Mouse (Mus musculus): ENCODE measurements around the gene Emc9. TPM values are rescaled to one million over a fixed set of nuclear protein-coding genes. Genes with fewer than 3 reads are reported as not detected.
A peak's percentile ranks its signal among the peaks of the same experiment; 100 is the strongest.

The Emc9 gene
- polyA plus RNA-seq, 1 experiment from 2014 or later: 22.6 TPM

DNA sequence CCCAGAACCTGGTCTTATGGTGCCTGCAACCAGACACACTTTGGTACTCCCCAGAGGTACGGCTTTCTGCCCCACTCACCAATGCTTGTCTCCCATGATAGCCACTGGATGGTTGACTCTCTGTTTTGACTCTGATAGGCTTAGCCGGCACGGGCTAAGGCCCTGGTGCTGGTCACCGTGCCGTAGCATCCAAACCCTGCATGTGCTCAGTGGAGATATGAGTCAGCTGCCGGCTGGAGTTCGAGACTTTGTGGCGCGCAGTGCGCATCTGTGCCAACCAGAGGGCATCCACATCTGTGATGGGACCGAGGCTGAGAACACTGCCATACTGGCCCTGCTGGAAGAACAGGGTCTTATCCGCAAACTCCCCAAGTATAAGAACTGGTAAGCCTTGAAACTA, 42.8 kb downstream of the Emc9 start:
- Histone ChIP-seq H3K4me3 (ENCODE audit: control insufficient read depth in 1 of 2, insufficient read depth in 1 of 2, low read depth in 1 of 2, low read length in 2 of 2) (no peak overlapping the region), H3K9ac (ENCODE audit: low read length) (no peak overlapping the region), H3K9me3 (ENCODE audit: control insufficient read depth, low read length) (no peaks in the 10 kb centered on the region), H3K36me3 (ENCODE audit: control insufficient read depth, insufficient read depth, low read length) (peaks cover 48% of the 10 kb centered on the region), H3K27ac (replicated peaks in 1 of 2; ENCODE audit: control insufficient read depth in 1 of 2, insufficient read depth in 1 of 2, low read depth in 2 of 2, low read length in 2 of 2) (no peak overlapping the region), H3K4me2 (ENCODE audit: low read length) (no peak overlapping the region), H3K27me3 (ENCODE audit: control insufficient read depth, insufficient read depth, low read length) (no peaks in the 10 kb centered on the region), H3K4me1 (ENCODE audit: control insufficient read depth in 2 of 2, insufficient read depth in 2 of 2, low read length in 2 of 2) (peaks cover 7 to 14% of the 10 kb centered on the region in 2 experiments; a peak in 3 of 4 replicates)
- WGBS: 94% methylated on average over 12 of the region's 12 CpGs
- no peak for ATAC-seq (ENCODE audit: insufficient number of reproducible peaks, insufficient read depth, low FRiP score, low read depth)

DNA sequence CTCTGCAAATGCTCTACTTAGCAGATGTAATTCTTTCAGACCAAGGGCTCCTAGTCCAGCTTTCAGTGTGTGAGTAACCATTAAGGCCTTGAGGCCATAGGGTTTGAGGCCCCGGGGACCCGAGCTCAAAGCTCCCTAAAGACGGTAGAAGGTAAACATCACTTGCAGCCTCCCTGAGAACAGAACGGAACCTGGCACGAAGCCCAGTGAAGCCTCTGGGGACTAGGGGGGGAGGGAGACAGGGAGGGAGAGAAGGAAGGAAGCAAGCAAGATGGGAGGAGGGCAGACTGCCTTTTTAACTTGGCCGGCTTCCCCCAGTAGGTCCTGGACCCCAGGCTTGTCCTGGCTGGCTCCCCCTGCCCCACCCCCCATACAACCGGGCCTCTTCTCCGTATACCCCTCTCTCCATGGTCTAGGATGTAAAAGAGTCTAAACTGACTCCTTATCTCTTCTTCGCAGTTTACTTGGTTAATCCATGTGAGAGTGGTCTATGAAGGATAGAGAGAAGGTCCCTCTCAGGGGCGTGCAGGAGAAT, 44.2 kb downstream of the Emc9 start:
- Histone ChIP-seq H3K4me1 (ENCODE audit: control insufficient read depth in 2 of 2, insufficient read depth in 2 of 2, low read length in 2 of 2) (peaks cover 7 to 14% of the 10 kb centered on the region in 2 experiments; a peak in 3 of 4 replicates), H3K4me2 (ENCODE audit: low read length) (peak overlapping the region; percentile 68), H3K36me3 (ENCODE audit: control insufficient read depth, insufficient read depth, low read length) (peaks cover 34% of the 10 kb centered on the region), H3K27ac (replicated peaks in 1 of 2; ENCODE audit: control insufficient read depth in 1 of 2, insufficient read depth in 1 of 2, low read depth in 2 of 2, low read length in 2 of 2) (peak overlapping the region; percentile 76 to 83), H3K9me3 (ENCODE audit: control insufficient read depth, low read length) (no peaks in the 10 kb centered on the region), H3K9ac (ENCODE audit: low read length) (peak overlapping the region; percentile 75), H3K27me3 (ENCODE audit: control insufficient read depth, insufficient read depth, low read length) (no peaks in the 10 kb centered on the region), H3K4me3 (ENCODE audit: control insufficient read depth in 1 of 2, insufficient read depth in 1 of 2, low read depth in 1 of 2, low read length in 2 of 2) (peak overlapping the region; percentile 52)
- 0 out of 2 replicates have a peak, but pooled peaks have one; percentile 18 for ATAC-seq (ENCODE audit: insufficient number of reproducible peaks, insufficient read depth, low FRiP score, low read depth)
- 2% methylated on average over 10 of the region's 10 CpGs for WGBS

DNA sequence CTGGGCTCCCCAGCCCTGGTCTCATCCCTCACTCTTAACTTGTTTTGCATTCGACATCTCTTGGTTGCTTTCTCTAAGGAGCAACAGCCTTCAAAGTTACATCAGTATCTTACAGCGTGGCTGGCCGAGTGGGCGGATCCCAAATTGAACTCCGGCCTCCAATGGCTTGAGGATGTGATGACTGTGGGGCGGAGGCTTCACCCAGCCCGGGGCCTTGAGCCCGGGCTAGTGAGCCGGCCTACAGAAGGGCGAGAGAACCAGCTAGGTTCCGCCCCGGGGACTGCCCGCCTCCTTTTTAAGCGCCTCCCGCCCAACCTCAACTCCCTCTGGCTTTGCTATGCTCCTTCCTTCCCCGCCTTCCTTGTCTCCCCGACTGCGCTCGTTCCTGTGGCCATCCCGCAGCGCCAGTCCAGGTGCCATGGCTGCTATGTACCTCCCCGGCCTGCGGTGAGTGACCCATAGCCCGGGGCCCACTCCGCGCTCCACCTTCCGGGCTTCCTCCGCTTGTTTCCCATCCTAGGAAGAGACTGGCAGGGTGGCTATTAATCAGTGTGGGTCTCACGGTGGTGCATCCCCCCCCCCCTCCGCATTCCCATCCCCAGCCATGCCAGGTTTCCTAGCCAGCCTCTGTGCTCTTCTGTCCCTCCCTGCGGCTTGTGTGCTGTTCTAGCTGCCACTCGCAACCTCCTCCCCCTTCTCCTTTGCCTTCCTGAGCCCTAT, 44.9 kb downstream of the Emc9 start, which contains the start of gene Pck2:
TSS of gene Pck2 (plus strand) at position 200 of the 720 bp plus-strand sequence.
- peak within 1 kb of the TSS; percentile 75 for H3K9ac ChIP-seq (ENCODE audit: low read length)
- no peaks in the 10 kb centered on the region for H3K27me3 ChIP-seq (ENCODE audit: control insufficient read depth, insufficient read depth, low read length)

DNA sequence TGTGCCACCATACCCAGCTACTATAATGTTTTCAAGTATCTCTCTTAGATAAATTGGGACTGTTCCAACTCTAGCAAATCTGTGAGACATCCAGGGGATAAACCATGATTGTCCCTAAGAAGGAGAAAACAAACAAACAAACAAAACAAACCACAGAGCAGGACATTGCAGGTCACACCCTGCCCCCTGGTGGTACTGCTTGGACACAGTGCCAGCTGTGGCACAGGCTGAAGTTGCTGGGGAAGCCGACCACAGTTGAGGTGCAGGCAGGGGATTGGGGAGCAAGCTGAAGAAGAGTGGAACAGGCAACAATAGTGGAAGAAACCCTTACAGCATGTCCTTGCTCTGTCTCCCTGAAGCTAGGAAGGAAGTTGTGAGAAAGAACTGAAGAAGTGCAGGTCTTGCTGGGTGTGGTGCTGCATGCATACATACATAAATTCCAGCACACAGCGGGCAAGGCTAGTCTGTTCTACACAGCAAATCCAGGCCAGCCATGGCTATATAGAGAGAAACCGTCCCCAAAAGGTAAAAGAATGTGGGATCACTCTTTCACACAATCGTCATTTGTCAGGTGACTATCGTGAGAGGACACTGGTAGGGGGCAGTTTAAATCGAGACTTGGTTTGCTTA, 48.9 kb downstream of the Emc9 start:
- Histone ChIP-seq H3K9ac (ENCODE audit: low read length) (no peak overlapping the region), H3K9me3 (ENCODE audit: control insufficient read depth, low read length) (no peaks in the 10 kb centered on the region), H3K27me3 (ENCODE audit: control insufficient read depth, insufficient read depth, low read length) (no peaks in the 10 kb centered on the region), H3K4me3 (ENCODE audit: control insufficient read depth in 1 of 2, insufficient read depth in 1 of 2, low read depth in 1 of 2, low read length in 2 of 2) (no peak overlapping the region), H3K36me3 (ENCODE audit: control insufficient read depth, insufficient read depth, low read length) (no peaks in the 10 kb centered on the region), H3K4me2 (ENCODE audit: low read length) (no peak overlapping the region), H3K4me1 (ENCODE audit: control insufficient read depth in 2 of 2, insufficient read depth in 2 of 2, low read length in 2 of 2) (peaks cover 4 to 10% of the 10 kb centered on the region in 2 experiments; a peak in 3 of 4 replicates), H3K27ac (replicated peaks in 1 of 2; ENCODE audit: control insufficient read depth in 1 of 2, insufficient read depth in 1 of 2, low read depth in 2 of 2, low read length in 2 of 2) (no peak overlapping the region)
- 35% methylated on average over 6 of the region's 6 CpGs for WGBS
- no peak for ATAC-seq (ENCODE audit: insufficient number of reproducible peaks, insufficient read depth, low FRiP score, low read depth)

More for the DNA sequence above, 44.9 kb downstream of the Emc9 start, which contains the start of gene Pck2:
- WGBS: under 1% methylated on average over 30 of the region's 32 CpGs
- H3K27ac ChIP-seq (replicated peaks in 1 of 2; ENCODE audit: control insufficient read depth in 1 of 2, insufficient read depth in 1 of 2, low read depth in 2 of 2, low read length in 2 of 2): peak within 1 kb of the TSS; percentile 76 to 83
- H3K9me3 ChIP-seq (ENCODE audit: control insufficient read depth, low read length): no peaks in the 10 kb centered on the region
- peaks cover 7 to 14% of the 10 kb centered on the region in 2 experiments; a peak in 3 of 4 replicates for H3K4me1 ChIP-seq (ENCODE audit: control insufficient read depth in 2 of 2, insufficient read depth in 2 of 2, low read length in 2 of 2)
- H3K36me3 ChIP-seq (ENCODE audit: control insufficient read depth, insufficient read depth, low read length): peaks cover 28% of the 10 kb centered on the region
- H3K4me2 ChIP-seq (ENCODE audit: low read length): peak within 1 kb of the TSS; percentile 68
- peak; percentile 86 for ATAC-seq (ENCODE audit: insufficient number of reproducible peaks, insufficient read depth, low FRiP score, low read depth)
- peak within 1 kb of the TSS; percentile 52 for H3K4me3 ChIP-seq (ENCODE audit: control insufficient read depth in 1 of 2, insufficient read depth in 1 of 2, low read depth in 1 of 2, low read length in 2 of 2)

Other genes with a start within 250 kb of the Emc9 start
- 43.4 and 54.1 TPM in 2 replicates for gene Dhrs4, start 106.5 kb downstream of the Emc9 start, polyA plus RNA-seq (2014; fragmentation: Nextera tagmentation; extraction: Ambion mirVana)
- 1.6 and 2.9 TPM in 2 replicates for gene Carmil3, start 94.7 kb downstream of the Emc9 start, polyA plus RNA-seq (2014; fragmentation: Nextera tagmentation; extraction: Ambion mirVana)
- 0.12 and 0.36 TPM in 2 replicates for gene Cpne6, start 74.9 kb downstream of the Emc9 start, polyA plus RNA-seq (2014; fragmentation: Nextera tagmentation; extraction: Ambion mirVana)
- not detected in 2 replicates for gene Nrl, start 60.3 kb downstream of the Emc9 start, polyA plus RNA-seq (2014; fragmentation: Nextera tagmentation; extraction: Ambion mirVana)
- 35.1 TPM in 2 replicates for gene Pck2, start 45.0 kb downstream of the Emc9 start, polyA plus RNA-seq (2014; fragmentation: Nextera tagmentation; extraction: Ambion mirVana)
- 68.1 and 74.1 TPM in 2 replicates for gene Dcaf11, start 25.3 kb downstream of the Emc9 start, polyA plus RNA-seq (2014; fragmentation: Nextera tagmentation; extraction: Ambion mirVana)
- gene A730061H03Rik, start 24.9 kb downstream of the Emc9 start, polyA plus RNA-seq (2014; fragmentation: Nextera tagmentation; extraction: Ambion mirVana): not detected in 2 replicates
- gene Fitm1, start 9.7 kb downstream of the Emc9 start, polyA plus RNA-seq (2014; fragmentation: Nextera tagmentation; extraction: Ambion mirVana): 97.6 and 102 TPM in 2 replicates
- 224 and 250 TPM in 2 replicates for gene Psme1, start 7.2 kb downstream of the Emc9 start, polyA plus RNA-seq (2014; fragmentation: Nextera tagmentation; extraction: Ambion mirVana)
- gene Psme2, start 5.8 kb upstream of the Emc9 start, polyA plus RNA-seq (2014; fragmentation: Nextera tagmentation; extraction: Ambion mirVana): 225 and 229 TPM in 2 replicates
- gene Rnf31, start 6.4 kb upstream of the Emc9 start, polyA plus RNA-seq (2014; fragmentation: Nextera tagmentation; extraction: Ambion mirVana): 12.7 and 13.1 TPM in 2 replicates
- gene Irf9, start 18.3 kb upstream of the Emc9 start, polyA plus RNA-seq (2014; fragmentation: Nextera tagmentation; extraction: Ambion mirVana): 9.8 and 10.1 TPM in 2 replicates
- gene Rec8, start 32.7 kb upstream of the Emc9 start, polyA plus RNA-seq (2014; fragmentation: Nextera tagmentation; extraction: Ambion mirVana): 7.1 and 10.2 TPM in 2 replicates
- gene Ipo4, start 50.7 kb upstream of the Emc9 start, polyA plus RNA-seq (2014; fragmentation: Nextera tagmentation; extraction: Ambion mirVana): 65.7 and 68.4 TPM in 2 replicates
- gene Gm49378, start 52.6 kb upstream of the Emc9 start, polyA plus RNA-seq (2014; fragmentation: Nextera tagmentation; extraction: Ambion mirVana): 1.8 and 2.5 TPM in 2 replicates
- gene Tm9sf1, start 58.5 kb upstream of the Emc9 start, polyA plus RNA-seq (2014; fragmentation: Nextera tagmentation; extraction: Ambion mirVana): 86.6 and 90.0 TPM in 2 replicates
- gene Tssk4, start 64.9 kb upstream of the Emc9 start, polyA plus RNA-seq (2014; fragmentation: Nextera tagmentation; extraction: Ambion mirVana): 0.35 and 0.46 TPM in 2 replicates
- gene Mdp1, start 75.2 kb upstream of the Emc9 start, polyA plus RNA-seq (2014; fragmentation: Nextera tagmentation; extraction: Ambion mirVana): 99.2 and 100 TPM in 2 replicates
- 40.6 and 40.9 TPM in 2 replicates for gene Gmpr2, start 86.6 kb upstream of the Emc9 start, polyA plus RNA-seq (2014; fragmentation: Nextera tagmentation; extraction: Ambion mirVana)
- 511 and 563 TPM in 2 replicates for gene Nedd8, start 86.8 kb upstream of the Emc9 start, polyA plus RNA-seq (2014; fragmentation: Nextera tagmentation; extraction: Ambion mirVana)
- gene Tinf2, start 96.5 kb upstream of the Emc9 start, polyA plus RNA-seq (2014; fragmentation: Nextera tagmentation; extraction: Ambion mirVana): 28.7 and 31.6 TPM in 2 replicates
- gene Tgm1, start 128.6 kb upstream of the Emc9 start, polyA plus RNA-seq (2014; fragmentation: Nextera tagmentation; extraction: Ambion mirVana): 0.13 and 0.14 TPM in 2 replicates
- 20.1 and 20.5 TPM in 2 replicates for gene Rabggta, start 137.0 kb upstream of the Emc9 start, polyA plus RNA-seq (2014; fragmentation: Nextera tagmentation; extraction: Ambion mirVana)
- gene Dhrs1, start 160.4 kb upstream of the Emc9 start, polyA plus RNA-seq (2014; fragmentation: Nextera tagmentation; extraction: Ambion mirVana): 59.8 and 70.6 TPM in 2 replicates
- gene Nop9, start 160.4 kb upstream of the Emc9 start, polyA plus RNA-seq (2014; fragmentation: Nextera tagmentation; extraction: Ambion mirVana): 21.3 and 25.2 TPM in 2 replicates
- gene Cideb, start 173.2 kb upstream of the Emc9 start, polyA plus RNA-seq (2014; fragmentation: Nextera tagmentation; extraction: Ambion mirVana): 1.5 and 1.6 TPM in 2 replicates
- 0.24 and 0.27 TPM in 2 replicates for gene Ltb4r2, start 176.1 kb upstream of the Emc9 start, polyA plus RNA-seq (2014; fragmentation: Nextera tagmentation; extraction: Ambion mirVana)
- gene Ltb4r1, start 180.7 kb upstream of the Emc9 start, polyA plus RNA-seq (2014; fragmentation: Nextera tagmentation; extraction: Ambion mirVana): 0.28 and 0.62 TPM in 2 replicates
- gene Adcy4, start 198.8 kb upstream of the Emc9 start, polyA plus RNA-seq (2014; fragmentation: Nextera tagmentation; extraction: Ambion mirVana): 14.8 and 17.7 TPM in 2 replicates
- 13.6 and 16.1 TPM in 2 replicates for gene Ripk3, start 203.6 kb upstream of the Emc9 start, polyA plus RNA-seq (2014; fragmentation: Nextera tagmentation; extraction: Ambion mirVana)
- gene Nfatc4, start 237.8 kb upstream of the Emc9 start, polyA plus RNA-seq (2014; fragmentation: Nextera tagmentation; extraction: Ambion mirVana): 7.6 and 11.0 TPM in 2 replicates